In genomic region chr1:35750092-35750521, GRCm38 (mm10) we compare ENCODE assay signal across 26 mouse cellular contexts.
A peak's percentile ranks its signal among the peaks of the same experiment; 100 is the strongest.
DNase-seq lines count a peak whose midpoint lies in the region; ATAC-seq lines count a peak whose summit lies in the region.
"Had no signal": no experiment of that assay in that cellular context is flagged by ENCODE, and none has a peak within 500 bp of the region (broad histone marks: within the 10 kb centered on the region; RNA-seq: fewer than 3 reads in every experiment).

No protein-coding gene starts in this region.

- no peaks in the 10 kb centered on the region for H3K27me3 ChIP-seq in forebrain, embryonic 15.5 days
- H3K27me3 ChIP-seq: CH12.LX; embryonic facial prominence, embryonic 13.5 days; heart, embryonic 13.5 days; hindbrain, embryonic 15.5 days; liver, embryonic 13.5 days; midbrain, embryonic 15.5 days; neural tube, embryonic 13.5 days had no signal

- H3K27ac ChIP-seq in brown adipose tissue, adult 24 weeks (replicated peaks; ENCODE audit: low read depth, low read length): 0 out of 2 replicates have a peak overlapping the region, but pooled peaks have one; percentile 6
- H3K27ac ChIP-seq in forebrain, embryonic 15.5 days (replicated peaks): peak overlapping the region; percentile 56; the same call in 1 of the 2 replicates
- H3K27ac ChIP-seq: embryonic facial prominence, embryonic 13.5 days; heart, adult 2 months; heart, embryonic 13.5 days; hindbrain, embryonic 15.5 days; liver, embryonic 13.5 days; midbrain, embryonic 15.5 days; neural tube, embryonic 13.5 days had no signal

- no peaks in the 10 kb centered on the region for H3K9me3 ChIP-seq in forebrain, embryonic 15.5 days
- H3K9me3 ChIP-seq: embryonic facial prominence, embryonic 13.5 days; heart, embryonic 13.5 days; hindbrain, embryonic 15.5 days; liver, embryonic 13.5 days; midbrain, embryonic 15.5 days; neural tube, embryonic 13.5 days had no signal

- 9% methylated on average over 4 of the region's 4 CpGs for WGBS in forebrain, embryonic 15.5 days

- ATAC-seq in forebrain, embryonic 15.5 days (replicated peaks): peak; percentile 87
- ATAC-seq: intestine, postnatal 0 days; midbrain, embryonic 15.5 days had no signal

- peaks cover 4% of the 10 kb centered on the region; the same call in 1 of the 2 replicates for H3K4me1 ChIP-seq in brown adipose tissue, adult 24 weeks (ENCODE audit: control insufficient read depth, insufficient read depth, insufficient read length, low read length)
- peaks cover 13% of the 10 kb centered on the region for H3K4me1 ChIP-seq in forebrain, embryonic 15.5 days
- H3K4me1 ChIP-seq: embryonic facial prominence, embryonic 13.5 days; hindbrain, embryonic 15.5 days; liver, embryonic 13.5 days; midbrain, embryonic 15.5 days had no signal

- H3K4me3 ChIP-seq in brown adipose tissue, adult 24 weeks (ENCODE audit: insufficient read depth, low read depth, low read length): no peak overlapping the region
- no peak overlapping the region for H3K4me3 ChIP-seq in forebrain, embryonic 15.5 days
- H3K4me3 ChIP-seq: embryonic facial prominence, embryonic 13.5 days; erythroblast, embryonic 14.5 days; heart, adult 2 months; heart, embryonic 13.5 days; hindbrain, embryonic 15.5 days; liver, embryonic 13.5 days; midbrain, embryonic 15.5 days; myocyte; neural tube, embryonic 13.5 days had no signal

- no peaks in the 10 kb centered on the region for H3K36me3 ChIP-seq in forebrain, embryonic 15.5 days
- H3K36me3 ChIP-seq: embryonic facial prominence, embryonic 13.5 days; heart, embryonic 13.5 days; hindbrain, embryonic 15.5 days; liver, embryonic 13.5 days; midbrain, embryonic 15.5 days; neural tube, embryonic 13.5 days had no signal

- peak; percentile 92 for DNase-seq in ES-CJ7 (ENCODE audit: low read depth, low spot score)
- peak; percentile 9 for DNase-seq in Muller cell, postnatal 12 days (ENCODE audit: inconsistent ontology term)
- DNase-seq in heart, postnatal 4 days: no peak
- no peak for DNase-seq in heart, postnatal 10 days
- no peak for DNase-seq in kidney, postnatal 14 days
- DNase-seq: B cell, adult 2 months; embryo, embryonic 11 days; gastrocnemius, postnatal 25 days; heart, adult 2 months; kidney, postnatal 4 days; layer of hippocampus, adult 9-11 months; liver, embryonic 13.5 days; lung, embryonic 14.5 days; lung, postnatal 36 days; thymus, postnatal 14 days had no signal

- H3K9ac ChIP-seq in forebrain, embryonic 15.5 days (replicated peaks): no peak overlapping the region
- H3K9ac ChIP-seq: embryonic facial prominence, embryonic 13.5 days; heart, embryonic 13.5 days; hindbrain, embryonic 15.5 days; liver, embryonic 13.5 days; lung, embryonic 14.5 days; midbrain, embryonic 15.5 days; neural tube, embryonic 13.5 days had no signal

- no peak overlapping the region for H3K4me2 ChIP-seq in forebrain, embryonic 15.5 days (replicated peaks)
- H3K4me2 ChIP-seq: embryonic facial prominence, embryonic 13.5 days; heart, embryonic 13.5 days; hindbrain, embryonic 15.5 days; liver, embryonic 13.5 days; lung, embryonic 14.5 days; midbrain, embryonic 15.5 days; neural tube, embryonic 13.5 days had no signal

- intact Hi-C loops in heart, postnatal 10 days (cut with DNase I): no loop called here

Comparison
In these comparisons a context has a peak if more than half of its experiments do, and no peak if none do; other contexts are left out.
1. DNase-seq: peak in ES-CJ7 (single experiment) and Muller cell, postnatal 12 days (single experiment); none in heart, postnatal 4 days (single experiment), heart, postnatal 10 days (0 of 2) and kidney, postnatal 14 days (single experiment).